Mouse (Mus musculus): Measurements from ENCODE around the gene Hist1h2af. TPM values are rescaled to one million over a fixed set of nuclear protein-coding genes. Genes with fewer than 3 reads are reported as not detected.
"Not testable (repeated sequence)": the region's sequence is repeated elsewhere in the genome, so short reads cannot be mapped to it uniquely, and the experiment has no call there.

The Hist1h2af gene
- polyA plus RNA-seq (2012; rRNA removed) = 1.3 and 5.2 TPM in 2 replicates

DNA sequence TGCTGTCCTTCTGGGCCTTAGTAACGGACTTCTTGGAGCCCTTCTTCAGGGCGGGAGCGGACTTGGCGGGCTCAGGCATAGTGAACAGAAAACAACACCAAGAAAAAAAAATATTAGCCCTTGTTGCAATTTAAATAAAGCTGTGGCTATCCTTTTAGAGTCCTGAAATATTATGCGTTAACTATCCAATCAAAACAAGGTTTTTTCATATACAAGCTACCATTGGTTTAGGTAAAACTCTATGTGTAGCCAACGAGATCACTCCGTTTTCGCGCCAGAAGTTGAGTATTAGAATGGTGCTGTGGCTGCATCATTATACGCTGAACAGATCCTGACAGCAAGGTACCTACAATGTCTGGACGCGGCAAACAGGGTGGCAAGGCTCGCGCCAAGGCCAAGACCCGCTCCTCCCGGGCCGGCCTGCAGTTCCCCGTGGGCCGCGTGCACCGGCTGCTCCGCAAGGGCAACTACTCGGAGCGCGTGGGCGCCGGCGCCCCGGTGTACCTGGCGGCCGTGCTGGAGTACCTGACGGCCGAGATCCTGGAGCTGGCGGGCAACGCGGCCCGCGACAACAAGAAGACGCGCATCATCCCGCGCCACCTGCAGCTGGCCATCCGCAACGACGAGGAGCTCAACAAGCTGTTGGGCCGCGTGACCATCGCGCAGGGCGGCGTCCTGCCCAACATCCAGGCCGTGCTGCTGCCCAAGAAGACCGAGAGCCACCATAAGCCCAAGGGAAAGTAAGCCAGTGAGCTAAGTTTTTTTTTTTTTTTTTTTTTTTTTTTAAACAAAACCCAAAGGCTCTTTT lies at the start of gene Hist1h2af:
TSS of gene Hist1h2af (plus strand) at position 347 of the 808 bp plus-strand sequence.
- DNase-seq (ENCODE audit: low spot score) = not testable (repeated sequence)

DNA sequence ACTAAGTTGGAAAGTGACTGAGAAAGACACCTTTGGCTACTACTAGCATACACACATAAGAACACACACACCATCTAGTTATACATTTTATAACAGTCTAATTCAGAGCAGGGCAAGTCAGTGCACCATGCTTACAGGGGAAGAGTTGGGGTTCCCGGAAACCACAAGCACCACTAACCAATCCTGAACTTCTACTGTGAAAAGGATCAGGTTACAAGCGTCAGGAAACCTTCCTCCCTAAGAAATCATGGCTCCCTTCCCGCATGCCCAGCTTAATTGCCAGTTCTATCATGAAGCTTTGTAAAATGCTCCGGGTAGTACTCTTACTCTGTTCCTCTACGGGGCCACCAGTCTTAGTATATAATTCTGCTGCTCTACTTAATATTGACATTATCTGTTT lies 48.4 kb upstream of the Hist1h2af start:
- no peak for DNase-seq (ENCODE audit: low spot score)

DNA sequence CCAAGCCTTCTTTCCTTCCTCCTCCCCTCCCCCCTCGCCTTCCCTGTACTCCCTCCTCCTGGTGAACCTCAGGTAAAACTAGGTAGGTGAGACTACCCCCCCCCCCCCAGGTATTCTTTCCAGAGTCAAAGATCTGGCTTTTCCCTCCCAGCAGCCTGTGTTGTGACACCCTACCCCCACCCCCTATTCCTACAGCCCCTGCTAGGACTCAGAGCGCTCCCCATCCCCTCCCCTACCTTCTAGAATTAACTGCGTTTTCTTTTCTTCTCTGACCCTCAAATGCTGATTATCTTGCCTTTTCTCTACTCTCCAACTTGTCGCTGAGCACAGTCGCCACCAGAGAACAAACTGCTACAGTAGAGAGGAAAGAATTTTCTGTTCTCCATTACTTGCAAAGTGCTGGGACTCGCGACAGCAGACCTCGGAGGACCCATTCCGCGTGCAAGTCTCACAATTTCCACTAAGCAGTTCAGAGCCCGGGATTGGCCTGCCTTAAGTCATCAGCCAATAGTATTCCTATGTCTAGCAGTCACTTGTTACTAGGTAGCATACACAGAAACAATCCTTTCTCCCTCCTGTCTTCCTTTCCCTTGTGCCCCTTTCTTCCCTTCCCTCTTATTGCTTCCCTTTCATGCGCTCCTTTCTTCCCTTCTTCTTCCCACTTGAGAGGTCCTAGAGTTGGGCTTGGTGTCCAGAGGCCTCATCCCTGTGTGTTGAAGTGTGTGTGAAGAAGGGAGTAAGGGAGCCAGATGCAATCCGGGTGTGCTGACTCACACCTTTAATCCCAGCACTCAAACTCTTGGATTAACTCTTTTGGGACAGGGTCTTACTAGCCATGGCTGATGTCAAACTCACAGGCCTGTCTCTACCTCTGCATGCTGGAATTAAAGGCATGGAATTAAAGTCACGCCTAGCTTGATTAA lies 45.0 kb upstream of the Hist1h2af start, which contains the start of gene Btn2a2:
TSS of gene Btn2a2 (minus strand) at position 458 of the 923 bp plus-strand sequence.
- no peak for DNase-seq (ENCODE audit: low spot score)

- no peak for DNase-seq (ENCODE audit: low spot score)
Measured at GRCm38 (mm10) chr13:23490863-23491262, 42.8 kb upstream of the Hist1h2af start.

- no peak for DNase-seq (ENCODE audit: low spot score)
Measured at GRCm38 (mm10) chr13:23491263-23491662, 42.4 kb upstream of the Hist1h2af start.

- DNase-seq (ENCODE audit: low spot score) = no peak
Measured at GRCm38 (mm10) chr13:23491990-23492389, 41.7 kb upstream of the Hist1h2af start.

DNA sequence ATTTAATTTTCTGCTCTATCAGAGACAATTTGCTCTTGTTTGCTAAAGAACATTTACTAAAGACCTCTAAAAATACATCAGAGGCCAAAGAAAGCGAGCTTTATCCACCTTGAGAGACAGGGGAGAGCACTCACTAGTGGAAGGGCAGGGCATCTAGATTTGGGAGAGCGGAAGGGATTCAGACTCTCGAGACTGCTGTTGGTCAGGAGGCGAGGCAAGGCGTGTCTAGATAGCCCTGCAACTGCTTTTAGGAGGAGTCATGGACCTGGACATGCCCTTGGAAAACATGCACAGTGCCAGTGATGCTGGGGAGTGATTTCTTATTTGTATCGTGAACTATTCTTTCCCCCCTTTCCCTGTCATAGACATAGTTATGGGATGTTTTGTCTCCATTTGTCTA lies 38.2 kb upstream of the Hist1h2af start:
- DNase-seq (ENCODE audit: low spot score) = no peak

- DNase-seq (ENCODE audit: low spot score) = no peak
Measured at GRCm38 (mm10) chr13:23497656-23498321, 35.9 kb upstream of the Hist1h2af start.

GRCm38 (mm10) chr13:23498653-23499052 lies 35.1 kb upstream of the Hist1h2af start:
- no peak for DNase-seq (ENCODE audit: low spot score)

- DNase-seq (ENCODE audit: low spot score) = no peak
Measured at GRCm38 (mm10) chr13:23499943-23500342, 33.8 kb upstream of the Hist1h2af start.

GRCm38 (mm10) chr13:23500424-23501200 lies 33.1 kb upstream of the Hist1h2af start:
- no peak for DNase-seq (ENCODE audit: low spot score)

GRCm38 (mm10) chr13:23501511-23501910 lies 32.2 kb upstream of the Hist1h2af start:
- DNase-seq (ENCODE audit: low spot score) = no peak

DNA sequence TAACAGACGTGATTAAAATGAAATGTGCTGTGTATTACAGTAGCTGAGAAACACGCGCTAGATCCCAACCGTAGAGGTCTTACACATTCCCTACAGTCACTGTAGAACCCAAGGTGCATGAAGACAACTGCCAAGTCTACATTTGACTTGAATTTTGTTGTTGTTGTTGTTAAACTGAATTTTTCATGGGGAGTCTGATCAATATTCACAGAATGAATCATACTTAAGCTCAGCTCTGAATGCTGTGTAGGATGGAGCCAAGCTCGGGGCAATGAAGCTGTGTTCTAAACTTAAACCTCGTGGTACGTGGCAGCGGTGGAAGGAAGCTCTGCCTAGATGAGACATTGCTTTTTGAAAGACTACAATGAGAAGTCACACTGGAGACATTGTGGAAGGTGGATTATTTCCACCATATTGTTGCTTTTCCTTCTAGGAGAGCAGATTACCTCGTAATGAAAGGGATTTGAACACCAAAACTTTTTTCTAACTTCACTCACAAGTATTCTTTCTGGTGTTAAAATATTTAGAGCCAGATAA lies 31.6 kb upstream of the Hist1h2af start:
- no peak for DNase-seq (ENCODE audit: low spot score)

DNA sequence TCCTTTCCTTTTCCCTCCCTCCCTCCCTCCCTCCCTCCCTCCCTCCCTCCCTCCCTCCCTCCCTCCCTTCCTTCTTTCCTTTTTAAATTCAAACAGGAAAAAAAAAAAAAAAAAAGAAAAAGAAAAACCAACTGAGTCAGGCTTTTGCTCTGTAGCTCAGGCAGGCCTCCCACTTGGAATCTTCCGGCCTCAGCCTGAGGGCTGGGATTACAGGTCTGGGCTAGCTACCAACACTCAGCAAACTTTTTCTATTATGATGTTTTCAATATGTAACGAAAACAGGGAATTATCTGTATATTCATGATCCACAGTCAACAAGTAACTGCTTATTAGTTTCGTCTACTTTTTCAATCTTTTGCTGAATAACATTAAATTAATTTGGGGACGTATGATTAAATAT lies 30.8 kb upstream of the Hist1h2af start:
- no peak for DNase-seq (ENCODE audit: low spot score)

GRCm38 (mm10) chr13:23503797-23504196 lies 29.9 kb upstream of the Hist1h2af start:
- DNase-seq (ENCODE audit: low spot score) = no peak

DNA sequence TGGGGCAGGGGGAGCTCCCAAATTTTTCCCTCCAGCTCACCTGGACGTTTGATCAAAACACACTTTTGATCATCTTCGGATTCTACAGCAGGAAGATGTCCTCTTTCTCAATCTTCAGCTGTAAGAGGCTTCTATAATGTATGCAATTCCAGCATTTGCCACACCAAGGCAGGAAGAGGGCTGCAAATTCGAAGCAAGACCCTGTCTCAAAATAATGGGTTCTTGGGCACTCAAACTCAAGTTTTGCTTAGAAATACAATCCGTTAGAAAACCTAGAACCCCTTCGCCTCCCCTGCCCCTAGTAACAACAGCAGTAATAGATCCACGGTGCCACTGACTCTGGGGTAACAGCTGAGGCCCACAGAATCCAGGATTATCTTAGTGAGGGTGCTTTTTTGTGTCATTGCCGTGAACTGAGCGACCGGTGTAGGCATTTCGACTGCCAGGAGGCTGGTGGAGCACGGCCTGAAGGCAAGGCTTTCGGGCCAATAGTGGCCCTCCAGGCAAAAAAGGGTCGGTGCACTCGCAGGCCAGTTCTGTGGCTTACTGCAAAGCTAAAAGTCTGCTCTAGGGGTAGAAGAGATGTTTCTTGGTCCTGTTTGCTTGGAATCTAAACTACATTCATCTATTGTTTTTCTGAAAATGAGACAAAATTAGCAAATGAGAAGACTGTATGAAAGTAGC lies 27.9 kb upstream of the Hist1h2af start:
- DNase-seq (ENCODE audit: low spot score) = no peak

- no peak for DNase-seq (ENCODE audit: low spot score)
Measured at GRCm38 (mm10) chr13:23506351-23506750, 27.4 kb upstream of the Hist1h2af start.

- no peak for DNase-seq (ENCODE audit: low spot score)
Measured at GRCm38 (mm10) chr13:23506819-23507515, 26.7 kb upstream of the Hist1h2af start.

DNA sequence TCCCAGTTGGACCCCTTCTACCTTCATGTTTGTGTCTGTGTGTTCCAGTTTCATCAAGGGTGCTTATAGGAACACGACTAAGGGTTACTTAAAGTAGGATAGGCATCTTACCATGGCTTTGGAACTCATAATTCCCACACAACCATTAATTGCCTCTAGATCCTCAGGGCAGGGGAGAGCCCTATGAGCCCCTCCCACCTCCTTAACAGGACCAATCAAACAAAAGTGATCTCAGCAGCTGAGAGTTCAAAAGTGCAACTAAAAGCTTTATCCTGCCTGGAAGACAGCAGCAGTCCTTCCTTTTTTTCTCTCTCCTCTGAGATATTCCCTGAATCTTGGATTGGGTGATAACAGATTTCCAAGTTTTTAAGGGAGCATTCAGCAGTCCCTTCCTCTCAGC lies 23.6 kb upstream of the Hist1h2af start:
- no peak for DNase-seq (ENCODE audit: low spot score)

DNA sequence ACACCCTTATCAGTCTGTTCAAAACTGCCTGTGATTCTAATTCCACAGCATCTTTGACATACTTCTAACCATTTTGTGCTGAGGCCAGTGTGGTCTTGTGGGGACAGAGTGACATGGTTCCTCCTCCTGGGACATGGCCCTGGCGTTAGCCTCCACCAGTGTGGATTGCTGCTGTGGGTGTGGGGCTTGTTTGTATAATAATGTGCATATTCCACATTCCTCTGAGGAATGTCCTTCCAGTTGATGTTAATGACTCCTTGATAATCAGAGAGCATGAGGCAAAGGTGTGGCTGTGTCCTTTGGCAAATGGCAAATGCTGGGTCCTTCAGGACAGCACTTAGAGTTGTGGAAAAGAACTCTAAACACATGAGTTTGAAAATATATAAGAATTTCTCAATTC lies 20.2 kb upstream of the Hist1h2af start:
- no peak for DNase-seq (ENCODE audit: low spot score)
